Mouse (Mus musculus) G1E (cell line): ENCODE results near the gene Shpk. TPM values are rescaled to one million over a fixed set of nuclear protein-coding genes. Genes with fewer than 3 reads are reported as not detected.
A peak's percentile ranks its signal among the peaks of the same experiment; 100 is the strongest.

ENCODE experiments used
- ATAC-seq: 2 replicates; pipeline ENCODE4 v1.8.0; 2016; ENCODE audit warnings: mild to moderate bottlenecking; ENCODE audit not compliant: insufficient number of reproducible peaks, poor library complexity, low FRiP score, severe bottlenecking; ENCODE audit errors: extremely low read depth
- DNase-seq: peaks from one replicate; pipeline ENCODE4 v3.0.0; 2012; ENCODE audit warnings: low spot score
- H3K27me3 ChIP-seq: 2 replicates; pipeline ENCODE4 v1.6.1; 2012; ENCODE audit warnings: mild to moderate bottlenecking, low read length, inconsistent platforms; ENCODE audit not compliant: insufficient read depth
- H3K36me3 ChIP-seq: replicated peaks from 2 replicates; pipeline ENCODE3; 2012; ENCODE audit warnings: mild to moderate bottlenecking, inconsistent platforms
- H3K4me1 ChIP-seq: 2 replicates; pipeline ENCODE4 v1.6.1; 2012; ENCODE audit warnings: low read depth, low read length, inconsistent platforms, mixed read lengths; ENCODE audit not compliant: insufficient read depth
- H3K4me3 ChIP-seq: 2 replicates; pipeline ENCODE4 v1.5.1; 2012; ENCODE audit warnings: low read depth, mild to moderate bottlenecking, inconsistent platforms, low read length, moderate library complexity, mixed read lengths
- H3K9me3 ChIP-seq: replicated peaks from 2 replicates; pipeline ENCODE4 v1.6.1; 2012; ENCODE audit warnings: inconsistent platforms
- CTCF ChIP-seq: IDR thresholded peaks from 2 replicates; pipeline ENCODE4 v1.5.1; 2012; ENCODE audit warnings: low read depth, low read length, inconsistent platforms, mixed read lengths
- GATA1 ChIP-seq: IDR thresholded peaks from 2 replicates; pipeline ENCODE4 v1.6.1; 2012; ENCODE audit warnings: borderline replicate concordance, low read length, inconsistent platforms, mixed read lengths
- GATA2 ChIP-seq: IDR thresholded peaks from 2 replicates; pipeline ENCODE4 v1.6.1; 2012; ENCODE audit warnings: low read depth, low read length, inconsistent platforms, borderline replicate concordance
- POLR2AphosphoS5 ChIP-seq: IDR thresholded peaks from 2 replicates; pipeline ENCODE4 v1.6.1; 2012; ENCODE audit warnings: low read depth, low read length, inconsistent platforms; ENCODE audit not compliant: insufficient replicate concordance
- TAL1 ChIP-seq: conservative IDR thresholded peaks from 2 replicates; pipeline ENCODE4 v1.6.1; 2012; ENCODE audit warnings: low read depth, low read length, inconsistent platforms, mixed read lengths
- polyA plus RNA-seq: library from polyadenylated mRNA; stranded (reverse); fragments of >175 nt; gene quantifications from 2 replicates; pipeline ENCODE4 v1.2.3, GENCODE M21; 2012
- total RNA-seq, 2 experiments: library from RNA; stranded (forward) in 1 of 2; stranded (reverse) in 1 of 2; fragments of 200-1000 nt in 1 of 2; fragments of >200 nt in 1 of 2; fragmentation: Nextera tagmentation in 1 of 2; gene quantifications; 2 replicates each; pipeline ENCODE4 v1.2.3; 2014 to 2017

Gene Shpk
- total and polyA plus RNA-seq, 3 experiments = 0.83 to 2.8 (median 2.1) TPM

- H3K4me3 ChIP-seq = no peak overlapping the region
- DNase-seq (no peak), ATAC-seq (no peak)
- H3K36me3 ChIP-seq = peaks cover 74% of the 10 kb centered on the region
- no peak for TF ChIP-seq GATA1
- no peak for TF ChIP-seq TAL1
- no peak for TF ChIP-seq POLR2AphosphoS5
- no peak for TF ChIP-seq CTCF
- no peak for TF ChIP-seq GATA2
- no peaks in the 10 kb centered on the region for H3K9me3 ChIP-seq
- H3K4me1 ChIP-seq = peaks cover 40% of the 10 kb centered on the region
- no peaks in the 10 kb centered on the region for H3K27me3 ChIP-seq
Measured at GRCm38 (mm10) chr11:73168071-73168470, 31.2 kb upstream of the Shpk start.

DNA sequence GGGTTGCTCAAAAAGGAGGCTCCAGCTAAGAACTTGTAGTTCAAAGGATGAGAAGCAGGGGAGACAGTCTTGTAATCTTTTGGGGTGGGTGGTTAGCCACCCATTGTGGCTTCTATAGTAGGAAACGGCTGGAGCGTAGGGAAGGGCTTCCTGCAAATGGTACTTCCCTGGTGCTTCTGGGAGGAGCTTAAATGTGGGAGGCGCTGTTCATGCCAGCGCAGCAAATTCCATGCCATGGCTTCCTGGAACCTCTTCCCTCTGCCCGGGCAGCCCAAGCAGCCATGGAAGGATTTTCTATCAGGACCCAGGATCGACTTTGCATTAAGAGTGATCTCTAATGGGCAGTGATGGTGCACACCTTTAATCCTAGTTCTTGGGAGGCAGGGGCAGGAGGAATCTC, 30.7 kb upstream of the Shpk start:
- TF ChIP-seq POLR2AphosphoS5 (no peak), TAL1 (no peak), CTCF (no peak), GATA2 (no peak), GATA1 (no peak)
- no peak for DNase-seq
- no peaks in the 10 kb centered on the region for H3K9me3 ChIP-seq
- no peak for ATAC-seq
- peaks cover 78% of the 10 kb centered on the region for H3K36me3 ChIP-seq
- no peaks in the 10 kb centered on the region for H3K27me3 ChIP-seq
- H3K4me1 ChIP-seq = peaks cover 43% of the 10 kb centered on the region
- H3K4me3 ChIP-seq = no peak overlapping the region

DNA sequence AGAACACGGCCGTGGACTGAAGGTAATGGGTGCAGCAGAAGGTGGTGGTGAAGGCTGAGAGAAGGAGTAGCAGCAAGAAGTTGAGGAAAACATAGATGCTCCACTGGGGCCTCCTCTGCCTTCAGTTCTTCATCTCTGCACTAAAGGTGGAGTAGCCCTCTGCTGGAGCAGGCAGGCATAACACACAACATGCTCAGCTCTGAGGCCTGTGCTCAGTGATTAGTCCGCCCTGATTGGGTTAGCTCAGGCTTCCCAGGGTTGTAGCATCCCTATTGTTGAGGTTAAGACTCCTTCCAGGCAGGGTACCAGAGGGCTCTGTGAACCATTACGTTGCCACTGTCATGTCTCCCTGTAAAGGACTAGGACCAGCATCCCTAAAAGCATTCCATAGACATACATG, 30.0 kb upstream of the Shpk start:
- Histone ChIP-seq H3K36me3 (peaks cover 85% of the 10 kb centered on the region), H3K9me3 (no peaks in the 10 kb centered on the region)

GRCm38 (mm10) chr11:73172186-73172585, 27.1 kb upstream of the Shpk start:
- Histone ChIP-seq H3K9me3 (no peaks in the 10 kb centered on the region), H3K36me3 (peaks cover 83% of the 10 kb centered on the region), H3K27me3 (no peaks in the 10 kb centered on the region), H3K4me1 (peaks cover 45% of the 10 kb centered on the region), H3K4me3 (no peak overlapping the region)
- DNase-seq (no peak), ATAC-seq (no peak)
- no peak for TF ChIP-seq GATA2
- no peak for TF ChIP-seq POLR2AphosphoS5
- TF ChIP-seq CTCF = no peak

More for the DNA sequence above, 30.0 kb upstream of the Shpk start:
- ATAC-seq (peak; percentile 65), DNase-seq (peak; percentile 33)
- TF ChIP-seq POLR2AphosphoS5 (no peak), CTCF (peak; percentile 73)
- Histone ChIP-seq H3K4me3 (no peak overlapping the region), H3K4me1 (peaks cover 47% of the 10 kb centered on the region), H3K27me3 (no peaks in the 10 kb centered on the region)

DNA sequence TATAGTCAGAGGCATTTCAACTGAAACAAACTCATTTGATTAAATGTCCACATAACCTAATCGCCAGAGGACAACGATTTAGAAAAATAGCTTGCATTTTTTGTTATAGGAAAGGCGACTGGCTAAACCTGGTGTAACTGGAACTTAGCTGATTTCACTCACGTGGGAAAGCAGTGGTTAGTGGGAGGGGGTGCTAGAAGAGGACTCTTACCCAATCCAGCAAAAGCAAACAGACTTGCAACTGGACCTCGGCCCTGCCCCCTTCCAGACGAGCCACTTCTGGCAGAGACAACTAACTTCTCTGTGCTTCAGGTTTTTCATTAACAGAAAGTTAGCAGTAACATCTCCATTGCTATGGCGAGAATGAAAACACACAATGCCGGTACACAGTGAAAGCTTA, 23.6 kb upstream of the Shpk start:
- no peak for TF ChIP-seq POLR2AphosphoS5
- no peak for TF ChIP-seq CTCF
- no peak for TF ChIP-seq GATA1
- TF ChIP-seq GATA2 = no peak
- no peak for TF ChIP-seq TAL1
- Histone ChIP-seq H3K4me1 (peaks cover 60% of the 10 kb centered on the region), H3K4me3 (peak overlapping the region; percentile 98), H3K9me3 (no peaks in the 10 kb centered on the region), H3K36me3 (peaks cover 52% of the 10 kb centered on the region), H3K27me3 (0 out of 2 replicates have a peak, but pooled peaks cover 2% of the 10 kb centered on the region)
- peak; percentile 25 for DNase-seq
- ATAC-seq = no peak

DNA sequence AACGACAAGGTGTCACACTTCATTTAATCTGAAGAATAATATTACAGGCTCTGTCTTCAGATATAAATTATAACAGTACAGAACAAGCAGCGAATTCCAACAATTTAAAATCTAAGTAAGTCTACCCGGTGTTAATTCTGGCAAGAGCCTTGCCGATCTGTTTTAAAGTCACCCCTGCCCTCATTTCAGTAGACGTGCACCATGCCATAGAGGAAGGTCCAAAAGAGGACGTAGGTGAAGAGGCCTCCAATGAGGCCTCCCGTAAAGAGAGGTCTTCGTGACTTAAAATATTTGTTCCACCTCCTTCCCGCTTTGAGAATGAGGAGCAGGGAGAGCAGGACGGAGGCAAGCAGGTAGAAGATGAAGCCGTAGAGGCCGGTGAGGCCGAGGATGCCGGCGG, 23.1 kb upstream of the Shpk start:
- TF ChIP-seq GATA2 = no peak
- TF ChIP-seq POLR2AphosphoS5 = no peak
- no peak for TF ChIP-seq TAL1
- TF ChIP-seq GATA1 = no peak
- TF ChIP-seq CTCF = no peak
- DNase-seq (peak; percentile 52), ATAC-seq (no peak)
- Histone ChIP-seq H3K9me3 (no peaks in the 10 kb centered on the region), H3K4me1 (peaks cover 55% of the 10 kb centered on the region), H3K27me3 (0 out of 2 replicates have a peak, but pooled peaks cover 2% of the 10 kb centered on the region), H3K4me3 (peak overlapping the region; percentile 98), H3K36me3 (peaks cover 50% of the 10 kb centered on the region)

- 0 out of 2 replicates have a peak, but pooled peaks cover 2% of the 10 kb centered on the region for H3K27me3 ChIP-seq
- ATAC-seq (peak; percentile 98), DNase-seq (peak; percentile 99)
- no peak for TF ChIP-seq GATA2
- H3K9me3 ChIP-seq = no peaks in the 10 kb centered on the region
- H3K36me3 ChIP-seq = peaks cover 43% of the 10 kb centered on the region
- H3K4me1 ChIP-seq = peaks cover 48% of the 10 kb centered on the region
- peak within 1 kb of the TSS; percentile 98 for H3K4me3 ChIP-seq
Measured at GRCm38 (mm10) chr11:73176608-73177508, 22.4 kb upstream of the Shpk start, which contains the start of the genes Emc6 and Tax1bp3. Emc6 (minus strand) TSS chr11:73177037. Tax1bp3 (plus strand) TSS chr11:73177083.
